Mouse (Mus musculus) MEL (cell line): ENCODE results near the gene Mgam. TPM values are rescaled to one million over a fixed set of nuclear protein-coding genes. Genes with fewer than 3 reads are reported as not detected.

Source experiments
- DNase-seq: peaks from one replicate; pipeline ENCODE4 v3.0.0; 2011; ENCODE audit warnings: low read depth, low spot score
- H3K27ac ChIP-seq: 2 replicates; pipeline ENCODE4 v1.5.1; 2012; ENCODE audit warnings: low read depth, mild to moderate bottlenecking, control low read depth, low read length, moderate library complexity; ENCODE audit not compliant: control insufficient read depth
- H3K27me3 ChIP-seq, 2 experiments: fragments of 150-350 bp in 1 of 2; sonication (generic) in 1 of 2; 2 replicates each; pipeline ENCODE4 v1.6.1; 2012; ENCODE audit warnings: low read length in 2 of 2, mild to moderate bottlenecking in 2 of 2, improper control_type of control experiment in 1 of 2, moderate library complexity in 1 of 2; ENCODE audit not compliant: insufficient read depth in 2 of 2, control insufficient read depth in 1 of 2
- H3K36me3 ChIP-seq, 2 experiments: 2 replicates each; pipeline ENCODE4 v1.6.1; 2012 to 2014; ENCODE audit warnings: low read length in 2 of 2, improper control_type of control experiment in 1 of 2, inconsistent platforms in 1 of 2, mild to moderate bottlenecking in 1 of 2; ENCODE audit not compliant: insufficient read depth in 2 of 2, control insufficient read depth in 1 of 2
- H3K4me1 ChIP-seq, 2 experiments: fragments of 150-350 bp in 1 of 2; sonication (generic) in 1 of 2; 2 replicates each; pipeline ENCODE4 v1.6.1; 2012; ENCODE audit warnings: low read length in 2 of 2, improper control_type of control experiment in 1 of 2, mild to moderate bottlenecking in 1 of 2; ENCODE audit not compliant: insufficient read depth in 2 of 2, control insufficient read depth in 1 of 2
- H3K4me3 ChIP-seq, 2 experiments: fragments of 150-350 bp in 1 of 2; sonication (generic) in 1 of 2; 2 replicates each; pipeline ENCODE4 v1.5.1; 2012; ENCODE audit warnings: low read depth in 2 of 2, low read length in 2 of 2, mild to moderate bottlenecking in 2 of 2, moderate library complexity in 2 of 2, control low read depth in 1 of 2, improper control_type of control experiment in 1 of 2; ENCODE audit not compliant: control insufficient read depth in 1 of 2, insufficient read depth in 1 of 2
- H3K79me2 ChIP-seq: 2 replicates; pipeline ENCODE4 v1.6.1; 2012; ENCODE audit warnings: mild to moderate bottlenecking, low read length, moderate library complexity; ENCODE audit not compliant: control insufficient read depth, poor library complexity, insufficient read depth
- H3K9ac ChIP-seq: 2 replicates; pipeline ENCODE4 v1.6.1; 2012; ENCODE audit warnings: low read depth, mild to moderate bottlenecking, control low read depth, low read length, moderate library complexity; ENCODE audit not compliant: control insufficient read depth, poor library complexity, severe bottlenecking
- H3K9me3 ChIP-seq: fragments of 150-350 bp; sonication (generic); replicated peaks from 2 replicates; pipeline ENCODE4 v1.6.1; 2012; ENCODE audit warnings: mild to moderate bottlenecking, low read length, improper control_type of control experiment, moderate library complexity; ENCODE audit not compliant: insufficient read depth
- CHD2 ChIP-seq: IDR thresholded peaks from 2 replicates; pipeline ENCODE4 v1.6.1; 2011; ENCODE audit warnings: low read length, improper control_type of control experiment
- CTCF ChIP-seq, 3 experiments: IDR thresholded peaks in 2 of 3; conservative IDR thresholded peaks in 1 of 3; 2 replicates each; pipeline ENCODE4 v1.5.1; 2011 to 2012; ENCODE audit warnings: low read length in 3 of 3, low read depth in 2 of 3, mild to moderate bottlenecking in 2 of 3, improper control_type of control experiment in 1 of 3, inconsistent platforms in 1 of 3, mixed read lengths in 1 of 3, moderate library complexity in 1 of 3; ENCODE audit not compliant: control insufficient read depth in 1 of 3, insufficient read depth in 1 of 3, poor library complexity in 1 of 3, severe bottlenecking in 1 of 3
- E2F4 ChIP-seq: IDR thresholded peaks from 2 replicates; pipeline ENCODE4 v1.6.1; 2011; ENCODE audit warnings: low read depth, low read length, improper control_type of control experiment, borderline replicate concordance
- ELF1 ChIP-seq: IDR thresholded peaks from 2 replicates; pipeline ENCODE4 v1.6.1; 2014; ENCODE audit warnings: low read depth, mild to moderate bottlenecking, inconsistent platforms, low read length, improper control_type of control experiment, moderate library complexity
- ETS1 ChIP-seq: IDR thresholded peaks from 2 replicates; pipeline ENCODE4 v1.6.1; 2012; ENCODE audit warnings: low read depth, mild to moderate bottlenecking, inconsistent platforms, low read length, improper control_type of control experiment, moderate library complexity
- HCFC1 ChIP-seq: IDR thresholded peaks from 2 replicates; pipeline ENCODE4 v1.6.1; 2012; ENCODE audit warnings: low read depth, mild to moderate bottlenecking, inconsistent platforms, low read length, improper control_type of control experiment, moderate library complexity
- JUND ChIP-seq: IDR thresholded peaks from 2 replicates; pipeline ENCODE4 v1.6.1; 2011; ENCODE audit warnings: low read depth, mild to moderate bottlenecking, improper control_type of control experiment, low read length
- MAFK ChIP-seq: IDR thresholded peaks from 2 replicates; pipeline ENCODE4 v1.6.1; 2011; ENCODE audit warnings: low read depth, mild to moderate bottlenecking, low read length, improper control_type of control experiment, borderline replicate concordance
- MAX ChIP-seq: IDR thresholded peaks from 2 replicates; pipeline ENCODE4 v1.6.1; 2011; ENCODE audit warnings: low read length, improper control_type of control experiment
- MAZ ChIP-seq: IDR thresholded peaks from 2 replicates; pipeline ENCODE4 v1.6.1; 2012; ENCODE audit warnings: low read depth, mild to moderate bottlenecking, inconsistent platforms, low read length, improper control_type of control experiment
- MEF2A ChIP-seq: IDR thresholded peaks from 2 replicates; pipeline ENCODE4 v1.6.1; 2014; ENCODE audit warnings: low read depth, mild to moderate bottlenecking, inconsistent platforms, low read length, improper control_type of control experiment; ENCODE audit not compliant: poor library complexity, insufficient replicate concordance, severe bottlenecking; ENCODE audit errors: extremely low read depth
- MYB ChIP-seq: IDR thresholded peaks from 2 replicates; pipeline ENCODE4 v1.6.1; 2011; ENCODE audit warnings: mild to moderate bottlenecking, low read depth, low read length, improper control_type of control experiment
- NRF1 ChIP-seq: IDR thresholded peaks from 2 replicates; pipeline ENCODE4 v1.6.1; 2014; ENCODE audit warnings: low read depth, mild to moderate bottlenecking, inconsistent platforms, low read length, improper control_type of control experiment, moderate library complexity; ENCODE audit not compliant: poor library complexity, insufficient read depth, severe bottlenecking
- POLR2A ChIP-seq, 2 experiments: IDR thresholded peaks; 2 replicates each; pipeline ENCODE4 v1.6.1; 2011 to 2012; ENCODE audit warnings: low read length in 2 of 2, mild to moderate bottlenecking in 2 of 2, control low read depth in 1 of 2, improper control_type of control experiment in 1 of 2, low read depth in 1 of 2, moderate library complexity in 1 of 2; ENCODE audit not compliant: control insufficient read depth in 1 of 2, insufficient read depth in 1 of 2, poor library complexity in 1 of 2
- POLR2AphosphoS5 ChIP-seq: IDR thresholded peaks from 2 replicates; pipeline ENCODE4 v1.6.1; 2012; ENCODE audit warnings: low read depth, borderline replicate concordance, mild to moderate bottlenecking, inconsistent platforms, low read length, moderate library complexity, mixed read lengths
- RAD21 ChIP-seq: IDR thresholded peaks from 2 replicates; pipeline ENCODE4 v1.6.1; 2011; ENCODE audit warnings: mild to moderate bottlenecking, low read depth, low read length, improper control_type of control experiment
- SMC3 ChIP-seq: IDR thresholded peaks from 2 replicates; pipeline ENCODE4 v1.6.1; 2011; ENCODE audit warnings: low read depth, low read length, improper control_type of control experiment
- TAL1 ChIP-seq: IDR thresholded peaks from 2 replicates; pipeline ENCODE4 v1.6.1; 2012; ENCODE audit warnings: mild to moderate bottlenecking, inconsistent platforms, low read length, moderate library complexity, mixed read lengths
- USF1 ChIP-seq: IDR thresholded peaks from 2 replicates; pipeline ENCODE4 v1.6.1; 2014; ENCODE audit warnings: low read depth, mild to moderate bottlenecking, inconsistent platforms, low read length, improper control_type of control experiment, moderate library complexity
- ZC3H11A ChIP-seq: IDR thresholded peaks from 2 replicates; pipeline ENCODE4 v1.6.1; 2012; ENCODE audit warnings: low read depth, mild to moderate bottlenecking, inconsistent platforms, low read length, improper control_type of control experiment
- ZKSCAN1 ChIP-seq: IDR thresholded peaks from 2 replicates; pipeline ENCODE4 v1.6.1; 2012; ENCODE audit warnings: low read depth, mild to moderate bottlenecking, inconsistent platforms, low read length, improper control_type of control experiment, moderate library complexity
- ZNF384 ChIP-seq: IDR thresholded peaks from 2 replicates; pipeline ENCODE4 v1.6.1; 2012; ENCODE audit warnings: low read depth, mild to moderate bottlenecking, inconsistent platforms, low read length, improper control_type of control experiment
- polyA plus RNA-seq, 2 experiments: library from polyadenylated mRNA; stranded (reverse) in 1 of 2; unstranded in 1 of 2; fragments of >175 nt in 1 of 2; fragments of >200 nt in 1 of 2; gene quantifications; 2 replicates each; pipeline versions ENCODE4 v1.2.1 to v1.2.4; 2012; ENCODE audit warnings: low replicate concordance in 2 of 2, low read depth in 1 of 2; ENCODE audit not compliant: insufficient read length in 2 of 2, insufficient read depth in 1 of 2, missing spikeins in 1 of 2
- total RNA-seq: library from RNA; depleted of rRNA; stranded (reverse); fragments of 300-350 nt; gene quantifications from 2 replicates; pipeline ENCODE4 v1.2.3, GENCODE M21; 2012

Mgam gene
- total and polyA plus RNA-seq, 3 experiments, result not detected

DNA sequence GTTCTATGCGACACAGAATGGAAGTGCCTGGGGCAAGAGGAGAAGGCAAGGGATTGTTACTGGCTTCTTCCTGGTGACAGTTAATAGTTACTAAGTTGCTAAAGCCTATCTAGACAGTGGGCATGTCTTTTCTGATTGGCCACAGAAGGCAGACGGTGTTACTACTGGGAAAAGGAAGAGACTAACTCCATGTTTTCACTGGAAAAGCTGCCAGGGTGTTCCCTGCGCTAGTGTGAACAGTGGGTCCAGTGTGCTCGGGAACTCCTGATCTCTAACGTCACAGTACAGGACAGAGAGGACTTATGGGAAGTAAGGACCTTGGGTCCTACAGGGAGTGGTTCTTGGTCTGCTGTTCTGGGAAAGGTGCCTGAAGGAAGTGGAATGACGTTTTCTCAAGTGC lies 6.9 kb downstream of the Mgam start:
- DNase-seq, result no peak
- no peaks in the 10 kb centered on the region for H3K36me3 ChIP-seq
- H3K79me2 ChIP-seq, result no peaks in the 10 kb centered on the region
- H3K9me3 ChIP-seq, result no peaks in the 10 kb centered on the region
- no peak overlapping the region for H3K9ac ChIP-seq
- no peak overlapping the region for H3K27ac ChIP-seq
- H3K4me3 ChIP-seq, result no peak overlapping the region
- no peak for TF ChIP-seq CHD2
- no peak for TF ChIP-seq ZKSCAN1
- TF ChIP-seq MEF2A, result no peak
- no peak for TF ChIP-seq ZC3H11A
- TF ChIP-seq ETS1, result no peak
- TF ChIP-seq MAZ, result no peak
- TF ChIP-seq USF1, result no peak
- TF ChIP-seq ELF1, result no peak
- TF ChIP-seq POLR2A (IDR thresholded peaks at IDR 0.05; ENCODE audit: control insufficient read depth in 1 of 2, insufficient read depth in 1 of 2, low read depth in 1 of 2, low read length in 2 of 2, poor library complexity in 1 of 2), result no peak
- no peak for TF ChIP-seq E2F4
- no peak for TF ChIP-seq HCFC1
- TF ChIP-seq CTCF (IDR thresholded peaks at IDR 0.05 in 2 of 3, conservative IDR thresholded peaks at IDR 0.05 in 1 of 3; ENCODE audit: control insufficient read depth in 1 of 3, insufficient read depth in 1 of 3, low read depth in 2 of 3, low read length in 3 of 3, poor library complexity in 1 of 3, severe bottlenecking in 1 of 3), result no peak
- TF ChIP-seq MYB, result no peak
- TF ChIP-seq ZNF384, result no peak
- TF ChIP-seq SMC3, result no peak
- TF ChIP-seq JUND, result no peak
- no peak for TF ChIP-seq NRF1
- no peaks in the 10 kb centered on the region for H3K4me1 ChIP-seq
- H3K27me3 ChIP-seq, result no peaks in the 10 kb centered on the region

- no peak overlapping the region for H3K4me3 ChIP-seq
- no peak for DNase-seq
- H3K27me3 ChIP-seq, result no peaks in the 10 kb centered on the region
- H3K9ac ChIP-seq, result no peak overlapping the region
- no peak overlapping the region for H3K27ac ChIP-seq
- H3K79me2 ChIP-seq, result no peaks in the 10 kb centered on the region
- no peaks in the 10 kb centered on the region for H3K9me3 ChIP-seq
- no peaks in the 10 kb centered on the region for H3K36me3 ChIP-seq
- H3K4me1 ChIP-seq, result no peaks in the 10 kb centered on the region
- no peak for TF ChIP-seq MAX
- TF ChIP-seq RAD21, result no peak
- peak; percentile 73; the same call in 1 of the 2 replicates for TF ChIP-seq MAFK
- no peak for TF ChIP-seq TAL1
- TF ChIP-seq POLR2AphosphoS5, result no peak
These were observed 9.1 kb downstream of the Mgam start for GRCm38 (mm10) chr6:40637755-40638154.
